In genomic region chr2:146262215-146262614, GRCm38 (mm10) we compare ENCODE assay signal across 12 mouse cellular contexts. TPM values are rescaled to one million over a fixed set of nuclear protein-coding genes. Genes with fewer than 3 reads are reported as not detected.
A peak's percentile ranks its signal among the peaks of the same experiment; 100 is the strongest.
DNase-seq lines count a peak whose midpoint lies in the region; ATAC-seq and TF ChIP-seq lines count a peak whose summit lies in the region.
"Had no signal": no experiment of that assay in that cellular context is flagged by ENCODE, and none has a peak within 500 bp of the region (broad histone marks: within the 10 kb centered on the region; RNA-seq: fewer than 3 reads in every experiment).

No protein-coding gene starts in this region.

- H3K27me3 ChIP-seq in kidney, embryonic 14.5 days (ENCODE audit: control insufficient read depth, insufficient read depth, low read length): no peaks in the 10 kb centered on the region
- peaks cover 51% of the 10 kb centered on the region for H3K27me3 ChIP-seq in forebrain, embryonic 10.5 days (ENCODE audit: poor library complexity, severe bottlenecking)
- H3K27me3 ChIP-seq in limb, embryonic 10.5 days (ENCODE audit: low read depth, poor library complexity, severe bottlenecking): 0 out of 2 replicates have a peak, but pooled peaks cover 4% of the 10 kb centered on the region
- H3K27me3 ChIP-seq in neural tube, embryonic 13.5 days: peaks cover 41% of the 10 kb centered on the region
- no peaks in the 10 kb centered on the region for H3K27me3 ChIP-seq in thymus, adult 2 months (ENCODE audit: control insufficient read depth, insufficient read depth, low read length)

- no peak for TF ChIP-seq CTCF in thymus, adult 2 months (IDR thresholded peaks at IDR 0.05; ENCODE audit: borderline replicate concordance, control insufficient read depth, extremely low read depth, insufficient read depth, low read length, poor library complexity)

- H3K9me3 ChIP-seq in kidney, embryonic 14.5 days (ENCODE audit: control insufficient read depth, low read length): no peaks in the 10 kb centered on the region
- H3K9me3 ChIP-seq in forebrain, embryonic 10.5 days: no peaks in the 10 kb centered on the region
- no peaks in the 10 kb centered on the region for H3K9me3 ChIP-seq in limb, embryonic 10.5 days (replicated peaks)
- no peaks in the 10 kb centered on the region for H3K9me3 ChIP-seq in neural tube, embryonic 13.5 days

- no peak for TF ChIP-seq POLR2A in thymus, adult 2 months (IDR thresholded peaks at IDR 0.05; ENCODE audit: control insufficient read depth, extremely low read depth, insufficient read depth, low read length, poor library complexity)

- H3K9ac ChIP-seq in kidney, embryonic 14.5 days (ENCODE audit: low read depth, low read length): no peak overlapping the region
- H3K9ac ChIP-seq in neural tube, embryonic 13.5 days: no peak overlapping the region

- no peaks in the 10 kb centered on the region for H3K4me1 ChIP-seq in kidney, embryonic 14.5 days (ENCODE audit: control insufficient read depth, insufficient read depth, low read length)
- H3K4me1 ChIP-seq in forebrain, embryonic 10.5 days: peaks cover 55% of the 10 kb centered on the region
- H3K4me1 ChIP-seq in limb, embryonic 10.5 days: peaks cover 17% of the 10 kb centered on the region
- H3K4me1 ChIP-seq in neural tube, embryonic 13.5 days (replicated peaks): peaks cover 54% of the 10 kb centered on the region
- H3K4me1 ChIP-seq in thymus, adult 2 months (replicated peaks; ENCODE audit: control insufficient read depth, insufficient read depth, low read length): no peaks in the 10 kb centered on the region

- no peak for DNase-seq in kidney, postnatal 36 days
- peak; percentile 36 for DNase-seq in forebrain, embryonic 10.5 days (ENCODE audit: extremely low spot score, low spot score)
- DNase-seq in limb, embryonic 10.5 days (ENCODE audit: low spot score): peak; percentile 54
- no peak for DNase-seq in thymus, adult 2 months
- no peak for DNase-seq in thymus, postnatal 4 days
- no peak for DNase-seq in c-Kit-positive CD71-positive TER-119-positive erythroid progenitor cells, embryonic 14.5 days (ENCODE audit: low spot score)
- DNase-seq: cerebellum, adult 11 months; layer of hippocampus, postnatal 36 days; lung, postnatal 36 days had no signal

- H3K36me3 ChIP-seq in kidney, embryonic 14.5 days (ENCODE audit: control insufficient read depth, insufficient read depth, low read length): no peaks in the 10 kb centered on the region
- H3K36me3 ChIP-seq in forebrain, embryonic 10.5 days (replicated peaks): no peaks in the 10 kb centered on the region
- no peaks in the 10 kb centered on the region for H3K36me3 ChIP-seq in limb, embryonic 10.5 days
- H3K36me3 ChIP-seq in neural tube, embryonic 13.5 days: no peaks in the 10 kb centered on the region
- no peaks in the 10 kb centered on the region for H3K36me3 ChIP-seq in thymus, adult 2 months (ENCODE audit: control insufficient read depth, insufficient read depth, low read length)

- H3K4me2 ChIP-seq in kidney, embryonic 14.5 days (replicated peaks; ENCODE audit: low read depth, low read length): no peak overlapping the region
- no peak overlapping the region for H3K4me2 ChIP-seq in neural tube, embryonic 13.5 days

- no peak overlapping the region for H3K27ac ChIP-seq in kidney, embryonic 14.5 days (ENCODE audit: low read depth, low read length)
- peak overlapping the region; percentile 48; the same call in 1 of the 2 replicates for H3K27ac ChIP-seq in forebrain, embryonic 10.5 days
- H3K27ac ChIP-seq in limb, embryonic 10.5 days: no peak overlapping the region
- H3K27ac ChIP-seq in neural tube, embryonic 13.5 days (replicated peaks): peak overlapping the region; percentile 54
- no peak overlapping the region for H3K27ac ChIP-seq in thymus, adult 2 months (ENCODE audit: control insufficient read depth, insufficient read depth, low read length)

- WGBS in kidney, embryonic 14.5 days: 26% methylated on average over 10 of the region's 10 CpGs
- WGBS in forebrain, embryonic 10.5 days: 19% methylated on average over 10 of the region's 10 CpGs
- 27% methylated on average over 10 of the region's 10 CpGs for WGBS in limb, embryonic 10.5 days
- 11% methylated on average over 10 of the region's 10 CpGs for WGBS in neural tube, embryonic 13.5 days
- 95% methylated on average over 10 of the region's 10 CpGs for WGBS in thymus, adult 2 months

- no peak overlapping the region for H3K4me3 ChIP-seq in kidney, embryonic 14.5 days (ENCODE audit: low read length)
- H3K4me3 ChIP-seq in forebrain, embryonic 10.5 days: no peak overlapping the region
- H3K4me3 ChIP-seq in limb, embryonic 10.5 days: no peak overlapping the region
- no peak overlapping the region for H3K4me3 ChIP-seq in neural tube, embryonic 13.5 days
- no peak overlapping the region for H3K4me3 ChIP-seq in thymus, adult 2 months (ENCODE audit: control insufficient read depth, insufficient read depth, low read length)

- peak; percentile 63 for ATAC-seq in kidney, embryonic 14.5 days (ENCODE audit: low FRiP score, low TSS enrichment)
- ATAC-seq in neural tube, embryonic 13.5 days (ENCODE audit: low read depth): peak; percentile 88

RNA-seq across cellular contexts. Expression of gene Insm1, which starts 40.5 kb away (rescaled TPM):
- polyA plus RNA-seq in kidney, embryonic 14.5 days (2014; fragmentation: Nextera tagmentation; extraction: Ambion mirVana): not detected in 2 replicates
- polyA plus RNA-seq in forebrain, embryonic 10.5 days (2016; fragmentation: Nextera tagmentation; extraction: Ambion mirVana): 1.6 and 1.8 TPM in 2 replicates
- 0.06 TPM in 1 of 2 replicates, not detected in the other for polyA plus RNA-seq in limb, embryonic 10.5 days (2016; fragmentation: Nextera tagmentation; extraction: Ambion mirVana)
- 2.2 and 2.6 TPM in 2 replicates for polyA plus RNA-seq in neural tube, embryonic 13.5 days (2015; fragmentation: Nextera tagmentation; extraction: Ambion mirVana)
- polyA plus RNA-seq in thymus, adult 2 months (2012; rRNA removed): 9.9 and 14.5 TPM in 2 replicates
- polyA plus RNA-seq: heart, postnatal 0 days had no signal

Comparison
In these comparisons a context has a peak if more than half of its experiments do, and no peak if none do; other contexts are left out.
1. H3K27ac ChIP-seq: peak in forebrain, embryonic 10.5 days (single experiment) and neural tube, embryonic 13.5 days (single experiment); none in kidney, embryonic 14.5 days (single experiment), limb, embryonic 10.5 days (single experiment) and thymus, adult 2 months (single experiment).
2. DNase-seq: peak in forebrain, embryonic 10.5 days (single experiment) and limb, embryonic 10.5 days (single experiment); none in kidney, postnatal 36 days (0 of 2), thymus, adult 2 months (single experiment), thymus, postnatal 4 days (single experiment) and c-Kit-positive CD71-positive TER-119-positive erythroid progenitor cells, embryonic 14.5 days (single experiment).